Mouse (Mus musculus) embryonic fibroblast, embryonic 13.5 days (primary cell): ENCODE measurements around the gene Adcyap1r1. TPM values are rescaled to one million over a fixed set of nuclear protein-coding genes. Genes with fewer than 3 reads are reported as not detected.

Experiments used
- H3K27ac ChIP-seq: 2 replicates; pipeline ENCODE4 v1.5.1; 2012; ENCODE audit warnings: low read length, control low read depth, inconsistent platforms; ENCODE audit not compliant: insufficient read depth
- H3K4me1 ChIP-seq: 2 replicates; pipeline ENCODE4 v1.6.1; 2011; ENCODE audit warnings: low read length; ENCODE audit not compliant: control insufficient read depth, insufficient read depth
- H3K4me3 ChIP-seq: 2 replicates; pipeline ENCODE4 v1.5.1; 2011; ENCODE audit warnings: mild to moderate bottlenecking, control low read depth, low read length; ENCODE audit not compliant: insufficient read depth
- CTCF ChIP-seq: IDR thresholded peaks from 2 replicates; pipeline ENCODE4 v1.5.1; 2011; ENCODE audit warnings: mild to moderate bottlenecking, control low read depth, low read length, moderate library complexity, borderline replicate concordance; ENCODE audit not compliant: insufficient read depth
- POLR2A ChIP-seq: IDR thresholded peaks from 2 replicates; pipeline ENCODE4 v1.6.1; 2011; ENCODE audit warnings: low read depth, mild to moderate bottlenecking, control low read depth, low read length, moderate library complexity
- polyA plus RNA-seq: library from polyadenylated mRNA; stranded (reverse); fragments of >200 nt; gene quantifications from 2 replicates; pipeline ENCODE4 v1.2.4, GENCODE M21; 2011; ENCODE audit warnings: low read depth; ENCODE audit not compliant: missing spikeins, insufficient read length

The Adcyap1r1 gene
- polyA plus RNA-seq, 1 experiment: 1.5 TPM

- H3K4me3 ChIP-seq: no peak overlapping the region
- TF ChIP-seq POLR2A: no peak
- H3K27ac ChIP-seq: no peak overlapping the region
- no peaks in the 10 kb centered on the region for H3K4me1 ChIP-seq
These were observed 33.4 kb downstream of the Adcyap1r1 start for GRCm38 (mm10) chr6:55485216-55485615.

GRCm38 (mm10) chr6:55487726-55488125 is 35.9 kb downstream of the Adcyap1r1 start:
- Histone ChIP-seq H3K4me3 (no peak overlapping the region), H3K4me1 (no peaks in the 10 kb centered on the region), H3K27ac (no peak overlapping the region)
- TF ChIP-seq POLR2A (no peak), CTCF (no peak)

- Histone ChIP-seq H3K27ac (no peak overlapping the region), H3K4me3 (no peak overlapping the region)
- TF ChIP-seq POLR2A (no peak), CTCF (no peak)
These were observed 44.4 kb downstream of the Adcyap1r1 start for GRCm38 (mm10) chr6:55496201-55496600.

GRCm38 (mm10) chr6:55498753-55499152 is 47.0 kb downstream of the Adcyap1r1 start:
- H3K27ac ChIP-seq: no peak overlapping the region
- TF ChIP-seq CTCF (no peak), POLR2A (no peak)
- no peak overlapping the region for H3K4me3 ChIP-seq
- H3K4me1 ChIP-seq: no peaks in the 10 kb centered on the region

More at GRCm38 (mm10) chr6:55496201-55496600, 44.4 kb downstream of the Adcyap1r1 start:
- no peaks in the 10 kb centered on the region for H3K4me1 ChIP-seq

GRCm38 (mm10) chr6:55501061-55501460 is 49.3 kb downstream of the Adcyap1r1 start:
- no peak overlapping the region for H3K27ac ChIP-seq
- no peak for TF ChIP-seq POLR2A
- no peak for TF ChIP-seq CTCF
- H3K4me1 ChIP-seq: no peaks in the 10 kb centered on the region

GRCm38 (mm10) chr6:55502309-55502708 is 50.5 kb downstream of the Adcyap1r1 start:
- TF ChIP-seq CTCF: no peak
- TF ChIP-seq POLR2A: no peak
- Histone ChIP-seq H3K4me1 (no peaks in the 10 kb centered on the region), H3K27ac (no peak overlapping the region), H3K4me3 (no peak overlapping the region)

More at GRCm38 (mm10) chr6:55501061-55501460, 49.3 kb downstream of the Adcyap1r1 start:
- H3K4me3 ChIP-seq: no peak overlapping the region

GRCm38 (mm10) chr6:55504797-55505488 is 53.2 kb downstream of the Adcyap1r1 start:
- peak; percentile 43; the same call in 1 of the 2 replicates for TF ChIP-seq CTCF
- TF ChIP-seq POLR2A: no peak
- Histone ChIP-seq H3K4me1 (no peaks in the 10 kb centered on the region), H3K27ac (no peak overlapping the region), H3K4me3 (no peak overlapping the region)

GRCm38 (mm10) chr6:55506519-55506918 is 54.7 kb downstream of the Adcyap1r1 start:
- Histone ChIP-seq H3K27ac (no peak overlapping the region), H3K4me3 (no peak overlapping the region), H3K4me1 (no peaks in the 10 kb centered on the region)
- no peak for TF ChIP-seq CTCF
- no peak for TF ChIP-seq POLR2A

GRCm38 (mm10) chr6:55509130-55509870 is 57.5 kb downstream of the Adcyap1r1 start:
- no peak for TF ChIP-seq POLR2A
- TF ChIP-seq CTCF: no peak
- Histone ChIP-seq H3K4me1 (no peaks in the 10 kb centered on the region), H3K4me3 (no peak overlapping the region), H3K27ac (no peak overlapping the region)
